Mouse (Mus musculus): ENCODE results near the gene Gm266.

Gene Gm266

GRCm38 (mm10) chr12:111454543-111455280, 30.9 kb downstream of the Gm266 start:
- no peak for DNase-seq (ENCODE audit: low spot score in 2 of 2)

GRCm38 (mm10) chr12:111454021-111454420, 31.6 kb downstream of the Gm266 start:
- DNase-seq (ENCODE audit: low spot score in 2 of 2) = no peak

GRCm38 (mm10) chr12:111451561-111451960, 34.1 kb downstream of the Gm266 start:
- DNase-seq (ENCODE audit: low spot score in 2 of 2) = no peak

- DNase-seq (ENCODE audit: low spot score in 2 of 2) = no peak
Observed at GRCm38 (mm10) chr12:111450359-111450758, 35.3 kb downstream of the Gm266 start.

- DNase-seq (ENCODE audit: low spot score in 2 of 2) = no peak
Observed at GRCm38 (mm10) chr12:111448931-111449705, 36.5 kb downstream of the Gm266 start.

GRCm38 (mm10) chr12:111447898-111448760, 37.5 kb downstream of the Gm266 start:
- no peak for DNase-seq (ENCODE audit: low spot score in 2 of 2)

- no peak for DNase-seq (ENCODE audit: low spot score in 2 of 2)
Observed at GRCm38 (mm10) chr12:111447350-111447749, 38.3 kb downstream of the Gm266 start.

- DNase-seq (ENCODE audit: low spot score in 2 of 2) = no peak
Observed at GRCm38 (mm10) chr12:111446745-111447144, 38.9 kb downstream of the Gm266 start.

GRCm38 (mm10) chr12:111445890-111446613, 39.6 kb downstream of the Gm266 start:
- DNase-seq (ENCODE audit: low spot score in 2 of 2) = no peak

GRCm38 (mm10) chr12:111445161-111445889, 40.3 kb downstream of the Gm266 start:
- no peak for DNase-seq (ENCODE audit: low spot score in 2 of 2)

GRCm38 (mm10) chr12:111443921-111444831, 41.4 kb downstream of the Gm266 start:
- no peak for DNase-seq (ENCODE audit: low spot score in 2 of 2)

GRCm38 (mm10) chr12:111443011-111443870, 42.4 kb downstream of the Gm266 start:
- no peak for DNase-seq (ENCODE audit: low spot score in 2 of 2)

- no peak for DNase-seq (ENCODE audit: low spot score in 2 of 2)
Observed at GRCm38 (mm10) chr12:111442309-111443010, 43.2 kb downstream of the Gm266 start, which contains the start of gene Tnfaip2. Gene Tnfaip2, plus strand, starts transcription at chr12:111442469.

GRCm38 (mm10) chr12:111441523-111441922, 44.1 kb downstream of the Gm266 start:
- DNase-seq (ENCODE audit: low spot score in 2 of 2) = no peak

GRCm38 (mm10) chr12:111440701-111441373, 44.8 kb downstream of the Gm266 start:
- DNase-seq (ENCODE audit: low spot score in 2 of 2) = no peak

GRCm38 (mm10) chr12:111438850-111439249, 46.8 kb downstream of the Gm266 start:
- no peak for DNase-seq (ENCODE audit: low spot score in 2 of 2)

GRCm38 (mm10) chr12:111437222-111437900, 48.3 kb downstream of the Gm266 start:
- DNase-seq (ENCODE audit: low spot score in 2 of 2) = no peak
